Comparison of ENCODE assay signal across 14 mouse cellular contexts in the genomic region with DNA sequence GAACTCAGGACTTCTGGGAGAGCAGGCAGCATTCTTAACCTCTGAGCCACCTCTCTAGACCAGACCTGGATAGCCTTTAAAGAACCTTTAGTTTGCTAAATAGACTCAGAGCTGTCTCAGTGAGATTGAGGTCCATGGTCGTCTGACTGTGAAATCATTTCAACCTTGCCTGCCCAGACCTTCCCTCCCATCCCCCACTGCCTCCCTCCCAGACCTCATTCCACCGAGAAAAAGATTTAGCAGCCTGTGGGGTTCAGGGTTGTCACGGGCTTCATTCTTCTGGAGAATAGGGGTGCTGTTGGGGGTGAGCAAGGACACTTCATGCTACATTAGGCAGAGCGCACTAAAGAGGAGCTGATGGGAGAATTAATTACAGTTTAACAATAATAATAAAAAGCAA.
DNase-seq lines count a peak whose midpoint lies in the region; ATAC-seq and TF ChIP-seq lines count a peak whose summit lies in the region.
"Had no signal": no experiment of that assay in that cellular context is flagged by ENCODE, and none has a peak within 500 bp of the region (broad histone marks: within the 10 kb centered on the region; RNA-seq: fewer than 3 reads in every experiment).

No protein-coding gene starts in this region.

- H3K27me3 ChIP-seq in forebrain, embryonic 11.5 days (ENCODE audit: control insufficient read depth, insufficient read depth, low read length), result no peaks in the 10 kb centered on the region; the same call in 1 of the 2 replicates
- no peaks in the 10 kb centered on the region for H3K27me3 ChIP-seq in forebrain, postnatal 0 days (ENCODE audit: insufficient read depth, low read length)
- no peaks in the 10 kb centered on the region for H3K27me3 ChIP-seq in forebrain, embryonic 14.5 days (replicated peaks; ENCODE audit: control insufficient read depth, insufficient read depth, low read length)
- H3K27me3 ChIP-seq in midbrain, embryonic 12.5 days, result no peaks in the 10 kb centered on the region
- no peaks in the 10 kb centered on the region; the same call in 1 of the 2 replicates for H3K27me3 ChIP-seq in intestine, embryonic 16.5 days (replicated peaks; ENCODE audit: control insufficient read depth, insufficient read depth, low read length)
- H3K27me3 ChIP-seq: embryonic facial prominence, embryonic 12.5 days; intestine, embryonic 15.5 days had no signal

- H3K9ac ChIP-seq in forebrain, embryonic 11.5 days (ENCODE audit: low read length), result no peak overlapping the region
- no peak overlapping the region for H3K9ac ChIP-seq in forebrain, postnatal 0 days
- no peak overlapping the region for H3K9ac ChIP-seq in forebrain, embryonic 14.5 days (ENCODE audit: low read length)
- H3K9ac ChIP-seq in midbrain, embryonic 12.5 days (replicated peaks), result no peak overlapping the region
- H3K9ac ChIP-seq in intestine, embryonic 16.5 days (ENCODE audit: low read depth, low read length), result no peak overlapping the region
- H3K9ac ChIP-seq: embryonic facial prominence, embryonic 12.5 days; intestine, embryonic 15.5 days had no signal

- H3K4me1 ChIP-seq in forebrain, embryonic 11.5 days (replicated peaks; ENCODE audit: control insufficient read depth, insufficient read depth, low read length), result peaks cover 8% of the 10 kb centered on the region; the same call in 1 of the 2 replicates
- H3K4me1 ChIP-seq in forebrain, postnatal 0 days (ENCODE audit: insufficient read depth), result no peaks in the 10 kb centered on the region
- H3K4me1 ChIP-seq in forebrain, embryonic 14.5 days (ENCODE audit: control insufficient read depth, insufficient read depth, low read length), result peaks cover 11% of the 10 kb centered on the region
- H3K4me1 ChIP-seq in midbrain, embryonic 12.5 days, result peaks cover 21% of the 10 kb centered on the region
- H3K4me1 ChIP-seq in intestine, embryonic 16.5 days (ENCODE audit: control insufficient read depth, insufficient read depth, low read length), result no peaks in the 10 kb centered on the region
- H3K4me1 ChIP-seq: intestine, embryonic 15.5 days had no signal

- peak; percentile 69; the same call in 1 of the 2 replicates for ATAC-seq in forebrain, embryonic 11.5 days (replicated peaks; ENCODE audit: low FRiP score)
- ATAC-seq in forebrain, postnatal 0 days, result no peak
- ATAC-seq in forebrain, embryonic 14.5 days, result no peak
- ATAC-seq in midbrain, embryonic 12.5 days (ENCODE audit: low FRiP score, low read depth), result peak; percentile 71; the same call in 1 of the 2 replicates
- no peak for ATAC-seq in intestine, embryonic 16.5 days
- ATAC-seq: intestine, embryonic 15.5 days had no signal

- H3K4me2 ChIP-seq in forebrain, embryonic 11.5 days (ENCODE audit: low read depth, low read length, severe bottlenecking), result no peak overlapping the region
- no peak overlapping the region for H3K4me2 ChIP-seq in forebrain, postnatal 0 days (ENCODE audit: low read depth)
- H3K4me2 ChIP-seq in forebrain, embryonic 14.5 days (ENCODE audit: low read length), result no peak overlapping the region
- no peak overlapping the region for H3K4me2 ChIP-seq in midbrain, embryonic 12.5 days (replicated peaks)
- no peak overlapping the region for H3K4me2 ChIP-seq in intestine, embryonic 16.5 days (ENCODE audit: low read depth, low read length)
- H3K4me2 ChIP-seq: embryonic facial prominence, embryonic 12.5 days; intestine, embryonic 15.5 days had no signal

- no peak overlapping the region for H3K4me3 ChIP-seq in forebrain, embryonic 11.5 days (ENCODE audit: low read depth, low read length)
- no peak overlapping the region for H3K4me3 ChIP-seq in forebrain, postnatal 0 days (ENCODE audit: low read depth, low read length)
- no peak overlapping the region for H3K4me3 ChIP-seq in forebrain, embryonic 14.5 days (ENCODE audit: low read depth, low read length)
- H3K4me3 ChIP-seq in midbrain, embryonic 12.5 days, result no peak overlapping the region
- H3K4me3 ChIP-seq in intestine, embryonic 16.5 days (ENCODE audit: low read length), result no peak overlapping the region
- H3K4me3 ChIP-seq: embryonic facial prominence, embryonic 12.5 days; intestine, embryonic 15.5 days had no signal

- no peak for TF ChIP-seq CTCF in forebrain, postnatal 0 days (IDR thresholded peaks at IDR 0.05; ENCODE audit: low read depth)

- 10% methylated on average over 4 of the region's 4 CpGs for WGBS in forebrain, embryonic 11.5 days
- WGBS in forebrain, postnatal 0 days, result 7% methylated on average over 4 of the region's 4 CpGs
- 3% methylated on average over 4 of the region's 4 CpGs for WGBS in forebrain, embryonic 14.5 days
- 13% methylated on average over 4 of the region's 4 CpGs for WGBS in midbrain, embryonic 12.5 days
- WGBS in intestine, embryonic 16.5 days, result 42% methylated on average over 4 of the region's 4 CpGs

- DNase-seq in forebrain, embryonic 11.5 days (ENCODE audit: low spot score), result peak; percentile 68
- no peak for DNase-seq in forebrain, postnatal 0 days
- DNase-seq in forebrain, embryonic 14.5 days (ENCODE audit: low spot score), result peak; percentile 35
- peak; percentile 61 for DNase-seq in retina, embryonic 14.5 days (ENCODE audit: low spot score)
- no peak for DNase-seq in heart, adult 8-10 months (ENCODE audit: low spot score)
- no peak for DNase-seq in thymus, postnatal 4 days
- DNase-seq: adrenal gland, postnatal 25 days; cerebellum, adult 11 months; kidney, postnatal 10 days; liver had no signal

- peak overlapping the region; percentile 33 for H3K27ac ChIP-seq in forebrain, embryonic 11.5 days (ENCODE audit: low read depth, low read length)
- H3K27ac ChIP-seq in forebrain, postnatal 0 days (ENCODE audit: low read depth, low read length), result no peak overlapping the region
- H3K27ac ChIP-seq in forebrain, embryonic 14.5 days (ENCODE audit: low read depth, low read length), result no peak overlapping the region
- H3K27ac ChIP-seq in midbrain, embryonic 12.5 days (replicated peaks), result peak overlapping the region; percentile 72
- no peak overlapping the region for H3K27ac ChIP-seq in intestine, embryonic 16.5 days (ENCODE audit: low read length)
- H3K27ac ChIP-seq: embryonic facial prominence, embryonic 12.5 days; intestine, embryonic 15.5 days had no signal

- H3K36me3 ChIP-seq in forebrain, embryonic 11.5 days (ENCODE audit: control insufficient read depth, insufficient read depth, low read length), result no peaks in the 10 kb centered on the region
- H3K36me3 ChIP-seq in forebrain, postnatal 0 days (ENCODE audit: insufficient read depth), result no peaks in the 10 kb centered on the region
- H3K36me3 ChIP-seq in forebrain, embryonic 14.5 days (ENCODE audit: control insufficient read depth, insufficient read depth, low read length), result no peaks in the 10 kb centered on the region
- no peaks in the 10 kb centered on the region for H3K36me3 ChIP-seq in midbrain, embryonic 12.5 days
- H3K36me3 ChIP-seq in intestine, embryonic 16.5 days (ENCODE audit: control insufficient read depth, insufficient read depth, low read length), result no peaks in the 10 kb centered on the region
- H3K36me3 ChIP-seq: embryonic facial prominence, embryonic 12.5 days; intestine, embryonic 15.5 days had no signal

- no peaks in the 10 kb centered on the region for H3K9me3 ChIP-seq in forebrain, embryonic 11.5 days (ENCODE audit: control insufficient read depth, low read length)
- no peaks in the 10 kb centered on the region for H3K9me3 ChIP-seq in forebrain, postnatal 0 days (ENCODE audit: low read length)
- H3K9me3 ChIP-seq in forebrain, embryonic 14.5 days (replicated peaks; ENCODE audit: control insufficient read depth, low read length), result no peaks in the 10 kb centered on the region
- no peaks in the 10 kb centered on the region for H3K9me3 ChIP-seq in midbrain, embryonic 12.5 days
- no peaks in the 10 kb centered on the region for H3K9me3 ChIP-seq in intestine, embryonic 16.5 days (ENCODE audit: control insufficient read depth, low read length)
- H3K9me3 ChIP-seq: embryonic facial prominence, embryonic 12.5 days; intestine, embryonic 15.5 days had no signal

Comparison
In these comparisons a context has a peak if more than half of its experiments do, and no peak if none do; other contexts are left out.
1. ATAC-seq: peak in forebrain, embryonic 11.5 days (single experiment) and midbrain, embryonic 12.5 days (single experiment); none in forebrain, postnatal 0 days (single experiment), forebrain, embryonic 14.5 days (single experiment) and intestine, embryonic 16.5 days (single experiment).
2. DNase-seq: peak in forebrain, embryonic 11.5 days (single experiment), forebrain, embryonic 14.5 days (single experiment) and retina, embryonic 14.5 days (single experiment); none in forebrain, postnatal 0 days (single experiment), heart, adult 8-10 months (single experiment) and thymus, postnatal 4 days (single experiment).
3. H3K27ac ChIP-seq: peak in forebrain, embryonic 11.5 days (single experiment) and midbrain, embryonic 12.5 days (single experiment); none in forebrain, postnatal 0 days (single experiment), forebrain, embryonic 14.5 days (single experiment) and intestine, embryonic 16.5 days (single experiment).